Mouse (Mus musculus): ENCODE results near the gene Kcne3. TPM values are rescaled to one million over a fixed set of nuclear protein-coding genes. Genes with fewer than 3 reads are reported as not detected.

Gene Kcne3
- polyA plus RNA-seq, 1 experiment from 2014 or later = 2.4 TPM

- Histone ChIP-seq H3K9me3 (ENCODE audit: control insufficient read depth, low read length) (no peaks in the 10 kb centered on the region), H3K4me2 (ENCODE audit: low read depth, low read length) (no peak overlapping the region), H3K27me3 (ENCODE audit: control insufficient read depth, insufficient read depth, low read depth, low read length) (no peaks in the 10 kb centered on the region), H3K4me1 (replicated peaks; ENCODE audit: control insufficient read depth, insufficient read depth, low read length) (no peaks in the 10 kb centered on the region), H3K36me3 (ENCODE audit: control insufficient read depth, insufficient read depth, low read length) (no peaks in the 10 kb centered on the region), H3K4me3 (ENCODE audit: low read length) (no peak overlapping the region), H3K9ac (ENCODE audit: low read length) (no peak overlapping the region), H3K27ac (ENCODE audit: low read length) (no peak overlapping the region)
- no peak for ATAC-seq (ENCODE audit: low read depth)
- WGBS = 67% methylated on average over 10 of the region's 10 CpGs
These were observed 26.2 kb upstream of the Kcne3 start for GRCm38 (mm10) chr7:100150086-100150485.

DNA sequence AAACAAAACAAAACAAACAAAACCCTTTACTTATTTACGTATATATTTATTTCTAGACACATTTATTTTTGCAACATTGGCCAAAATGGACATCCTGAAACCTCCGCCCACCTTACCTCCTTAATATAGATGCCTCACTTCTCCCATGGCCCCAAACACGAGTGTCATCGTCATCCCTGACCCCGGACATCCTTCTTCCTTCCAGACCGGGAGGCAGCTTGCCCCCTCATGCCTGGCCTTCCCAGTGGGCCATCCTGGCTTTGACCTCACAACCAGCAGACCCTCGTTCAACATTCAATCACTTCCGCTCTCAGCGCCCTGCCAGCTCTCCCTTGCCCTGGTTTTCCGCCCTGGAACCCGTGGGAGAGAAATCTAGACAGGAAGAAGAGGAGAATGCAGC is 25.7 kb upstream of the Kcne3 start:
- H3K27ac ChIP-seq (ENCODE audit: low read length) = no peak overlapping the region
- no peak for ATAC-seq (ENCODE audit: low read depth)
- H3K4me3 ChIP-seq (ENCODE audit: low read length) = no peak overlapping the region
- no peaks in the 10 kb centered on the region for H3K9me3 ChIP-seq (ENCODE audit: control insufficient read depth, low read length)
- 72% methylated on average over 11 of the region's 11 CpGs for WGBS
- no peak overlapping the region for H3K9ac ChIP-seq (ENCODE audit: low read length)
- no peaks in the 10 kb centered on the region for H3K4me1 ChIP-seq (replicated peaks; ENCODE audit: control insufficient read depth, insufficient read depth, low read length)
- H3K27me3 ChIP-seq (ENCODE audit: control insufficient read depth, insufficient read depth, low read depth, low read length) = no peaks in the 10 kb centered on the region
- no peak overlapping the region for H3K4me2 ChIP-seq (ENCODE audit: low read depth, low read length)
- no peaks in the 10 kb centered on the region for H3K36me3 ChIP-seq (ENCODE audit: control insufficient read depth, insufficient read depth, low read length)

GRCm38 (mm10) chr7:100157669-100158068 is 18.6 kb upstream of the Kcne3 start:
- H3K27me3 ChIP-seq (ENCODE audit: control insufficient read depth, insufficient read depth, low read depth, low read length) = no peaks in the 10 kb centered on the region
- ATAC-seq (ENCODE audit: low read depth) = no peak
- H3K9me3 ChIP-seq (ENCODE audit: control insufficient read depth, low read length) = no peaks in the 10 kb centered on the region
- H3K4me1 ChIP-seq (replicated peaks; ENCODE audit: control insufficient read depth, insufficient read depth, low read length) = no peaks in the 10 kb centered on the region
- WGBS = 66% methylated on average over 4 of the region's 4 CpGs
- no peak overlapping the region for H3K9ac ChIP-seq (ENCODE audit: low read length)
- no peaks in the 10 kb centered on the region for H3K36me3 ChIP-seq (ENCODE audit: control insufficient read depth, insufficient read depth, low read length)
- no peak overlapping the region for H3K27ac ChIP-seq (ENCODE audit: low read length)
- H3K4me3 ChIP-seq (ENCODE audit: low read length) = no peak overlapping the region
- no peak overlapping the region for H3K4me2 ChIP-seq (ENCODE audit: low read depth, low read length)

- no peaks in the 10 kb centered on the region for H3K9me3 ChIP-seq (ENCODE audit: control insufficient read depth, low read length)
- H3K4me3 ChIP-seq (ENCODE audit: low read length) = peak within 1 kb of the TSS; percentile 93
- H3K27me3 ChIP-seq (ENCODE audit: control insufficient read depth, insufficient read depth, low read depth, low read length) = no peaks in the 10 kb centered on the region
- no peaks in the 10 kb centered on the region for H3K36me3 ChIP-seq (ENCODE audit: control insufficient read depth, insufficient read depth, low read length)
- H3K4me1 ChIP-seq (replicated peaks; ENCODE audit: control insufficient read depth, insufficient read depth, low read length) = no peaks in the 10 kb centered on the region
- peak within 1 kb of the TSS; percentile 87 for H3K4me2 ChIP-seq (ENCODE audit: low read depth, low read length)
- ATAC-seq (ENCODE audit: low read depth) = peak; percentile 98
- WGBS = under 1% methylated on average over 72 of the region's 78 CpGs
- H3K27ac ChIP-seq (ENCODE audit: low read length) = peak within 1 kb of the TSS; percentile 99
- H3K9ac ChIP-seq (ENCODE audit: low read length) = peak within 1 kb of the TSS; percentile 95
These were observed 17.0 kb upstream of the Kcne3 start, which contains the start of gene Lipt2 for GRCm38 (mm10) chr7:100159105-100159841. Gene Lipt2 (plus strand): TSS chr7:100159277.

- Histone ChIP-seq H3K9me3 (ENCODE audit: control insufficient read depth, low read length) (no peaks in the 10 kb centered on the region), H3K27ac (ENCODE audit: low read length) (no peak overlapping the region), H3K9ac (ENCODE audit: low read length) (peak overlapping the region; percentile 95), H3K4me3 (ENCODE audit: low read length) (peak overlapping the region; percentile 93), H3K4me2 (ENCODE audit: low read depth, low read length) (peak overlapping the region; percentile 87), H3K36me3 (ENCODE audit: control insufficient read depth, insufficient read depth, low read length) (no peaks in the 10 kb centered on the region), H3K27me3 (ENCODE audit: control insufficient read depth, insufficient read depth, low read depth, low read length) (no peaks in the 10 kb centered on the region), H3K4me1 (replicated peaks; ENCODE audit: control insufficient read depth, insufficient read depth, low read length) (no peaks in the 10 kb centered on the region)
- WGBS = 54% methylated on average over 7 of the region's 7 CpGs
- ATAC-seq (ENCODE audit: low read depth) = no peak
These were observed 16.3 kb upstream of the Kcne3 start for GRCm38 (mm10) chr7:100160006-100160405.

- H3K27me3 ChIP-seq (ENCODE audit: control insufficient read depth, insufficient read depth, low read depth, low read length) = no peaks in the 10 kb centered on the region
- no peak overlapping the region for H3K27ac ChIP-seq (ENCODE audit: low read length)
- WGBS = 63% methylated on average over 4 of the region's 4 CpGs
- H3K4me3 ChIP-seq (ENCODE audit: low read length) = no peak overlapping the region
- H3K4me1 ChIP-seq (replicated peaks; ENCODE audit: control insufficient read depth, insufficient read depth, low read length) = no peaks in the 10 kb centered on the region
- ATAC-seq (ENCODE audit: low read depth) = no peak
- H3K36me3 ChIP-seq (ENCODE audit: control insufficient read depth, insufficient read depth, low read length) = no peaks in the 10 kb centered on the region
- no peak overlapping the region for H3K9ac ChIP-seq (ENCODE audit: low read length)
- no peaks in the 10 kb centered on the region for H3K9me3 ChIP-seq (ENCODE audit: control insufficient read depth, low read length)
- no peak overlapping the region for H3K4me2 ChIP-seq (ENCODE audit: low read depth, low read length)
These were observed 12.8 kb upstream of the Kcne3 start for GRCm38 (mm10) chr7:100163506-100163905.

DNA sequence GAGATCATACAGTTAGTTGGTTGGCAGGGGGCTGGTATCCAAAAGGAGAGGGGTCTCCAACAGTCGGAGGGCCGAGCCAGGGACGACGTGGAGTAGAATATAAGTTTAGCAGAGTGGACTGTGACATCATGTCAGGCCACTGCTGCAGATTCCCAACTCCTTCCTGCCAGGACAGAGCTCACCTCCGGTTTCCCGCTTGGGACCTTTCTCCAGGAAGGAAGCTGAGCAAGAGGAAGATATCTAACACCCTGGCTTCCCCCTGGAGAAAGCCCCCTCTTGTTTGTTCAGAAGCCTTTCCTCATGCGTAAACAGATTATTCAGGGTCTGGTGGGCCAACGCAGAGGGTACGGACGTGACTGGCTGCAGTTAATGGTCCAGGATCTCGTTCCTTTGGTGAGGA is 7.6 kb upstream of the Kcne3 start:
- Histone ChIP-seq H3K9ac (ENCODE audit: low read length) (no peak overlapping the region), H3K4me2 (ENCODE audit: low read depth, low read length) (no peak overlapping the region), H3K4me1 (replicated peaks; ENCODE audit: control insufficient read depth, insufficient read depth, low read length) (no peaks in the 10 kb centered on the region), H3K9me3 (ENCODE audit: control insufficient read depth, low read length) (no peaks in the 10 kb centered on the region), H3K27ac (ENCODE audit: low read length) (no peak overlapping the region), H3K4me3 (ENCODE audit: low read length) (no peak overlapping the region), H3K27me3 (ENCODE audit: control insufficient read depth, insufficient read depth, low read depth, low read length) (no peaks in the 10 kb centered on the region), H3K36me3 (ENCODE audit: control insufficient read depth, insufficient read depth, low read length) (no peaks in the 10 kb centered on the region)
- 60% methylated on average over 11 of the region's 11 CpGs for WGBS
- no peak; the same call in 1 of the 2 replicates for ATAC-seq (ENCODE audit: low read depth)

DNA sequence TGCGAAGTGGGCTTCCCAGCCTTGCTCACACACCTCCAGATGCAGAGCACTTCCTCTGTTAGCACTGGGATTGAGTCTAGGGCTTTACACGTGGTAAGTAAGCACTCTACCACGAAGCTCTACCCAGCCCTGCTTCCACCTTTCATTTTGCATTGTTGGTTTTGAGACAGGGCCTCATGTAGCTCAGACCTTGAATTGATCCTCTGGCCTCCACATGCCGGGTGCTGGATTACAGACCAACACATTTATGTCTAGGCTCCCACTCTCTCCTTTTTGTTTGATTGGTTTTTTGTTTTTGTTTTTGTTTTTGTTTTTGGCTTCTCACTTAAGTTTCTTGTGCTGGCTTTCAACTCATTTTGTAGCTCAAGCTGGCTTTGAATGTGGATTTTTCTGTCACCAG is 5.5 kb upstream of the Kcne3 start:
- H3K36me3 ChIP-seq (ENCODE audit: control insufficient read depth, insufficient read depth, low read length) = no peaks in the 10 kb centered on the region
- ATAC-seq (ENCODE audit: low read depth) = no peak
- no peak overlapping the region for H3K27ac ChIP-seq (ENCODE audit: low read length)
- no peak overlapping the region for H3K4me3 ChIP-seq (ENCODE audit: low read length)
- no peaks in the 10 kb centered on the region for H3K4me1 ChIP-seq (replicated peaks; ENCODE audit: control insufficient read depth, insufficient read depth, low read length)
- WGBS = 50% methylated on average over 4 of the region's 4 CpGs
- no peak overlapping the region for H3K9ac ChIP-seq (ENCODE audit: low read length)
- no peaks in the 10 kb centered on the region for H3K27me3 ChIP-seq (ENCODE audit: control insufficient read depth, insufficient read depth, low read depth, low read length)
- H3K4me2 ChIP-seq (ENCODE audit: low read depth, low read length) = no peak overlapping the region
- H3K9me3 ChIP-seq (ENCODE audit: control insufficient read depth, low read length) = no peaks in the 10 kb centered on the region

- Histone ChIP-seq H3K4me2 (ENCODE audit: low read depth, low read length) (peak overlapping the region; percentile 79), H3K9me3 (ENCODE audit: control insufficient read depth, low read length) (no peaks in the 10 kb centered on the region), H3K4me1 (replicated peaks; ENCODE audit: control insufficient read depth, insufficient read depth, low read length) (peaks cover 10% of the 10 kb centered on the region), H3K27me3 (ENCODE audit: control insufficient read depth, insufficient read depth, low read depth, low read length) (peaks cover 2% of the 10 kb centered on the region; the same call in 1 of the 2 replicates), H3K4me3 (ENCODE audit: low read length) (peak overlapping the region; percentile 50), H3K27ac (ENCODE audit: low read length) (no peak overlapping the region), H3K36me3 (ENCODE audit: control insufficient read depth, insufficient read depth, low read length) (no peaks in the 10 kb centered on the region), H3K9ac (ENCODE audit: low read length) (peak overlapping the region; percentile 52)
- peak; percentile 91 for ATAC-seq (ENCODE audit: low read depth)
- WGBS = 8% methylated on average over 30 of the region's 30 CpGs
These were observed 2.0 kb downstream of the Kcne3 start for GRCm38 (mm10) chr7:100178016-100178890.

Measured in lung, embryonic 16.5 days (tissue).